Mouse (Mus musculus): ENCODE results near the gene Kcnj13. TPM values are rescaled to one million over a fixed set of nuclear protein-coding genes. Genes with fewer than 3 reads are reported as not detected.

Gene Kcnj13
- polyA plus RNA-seq, 1 experiment, result not detected

DNA sequence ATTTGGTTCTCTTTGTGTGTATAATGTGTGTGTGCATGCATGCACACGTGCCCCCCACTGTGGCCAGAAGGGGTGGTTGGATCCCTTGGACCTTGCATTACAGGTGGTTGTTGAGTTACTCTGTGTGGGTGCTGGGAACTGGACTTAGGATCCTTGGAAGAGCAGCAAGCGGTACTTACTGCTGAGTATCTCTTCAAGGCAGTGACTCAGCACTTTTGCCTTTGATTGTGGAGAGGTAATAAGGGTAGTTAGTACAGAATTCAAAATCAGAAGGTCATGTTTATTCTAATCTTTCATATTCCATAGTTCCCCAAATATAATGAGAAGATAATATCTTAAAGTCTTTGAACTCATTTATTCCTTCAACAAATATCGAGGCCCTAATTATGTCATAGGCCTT lies 13.4 kb downstream of the Kcnj13 start:
- TF ChIP-seq POLR2A (IDR thresholded peaks at IDR 0.05; ENCODE audit: low read depth, low read length) (no peak), CTCF (IDR thresholded peaks at IDR 0.05; ENCODE audit: borderline replicate concordance, insufficient read depth, low read length) (no peak)
- no peaks in the 10 kb centered on the region for H3K4me1 ChIP-seq (ENCODE audit: control insufficient read depth, insufficient read depth, low read length)
- no peak overlapping the region for H3K4me3 ChIP-seq (ENCODE audit: insufficient read depth, low read length)
- no peak overlapping the region for H3K27ac ChIP-seq (ENCODE audit: insufficient read depth, low read length)

- H3K27ac ChIP-seq (ENCODE audit: insufficient read depth, low read length), result no peak overlapping the region
- no peaks in the 10 kb centered on the region for H3K4me1 ChIP-seq (ENCODE audit: control insufficient read depth, insufficient read depth, low read length)
- no peak overlapping the region for H3K4me3 ChIP-seq (ENCODE audit: insufficient read depth, low read length)
- TF ChIP-seq CTCF (IDR thresholded peaks at IDR 0.05; ENCODE audit: borderline replicate concordance, insufficient read depth, low read length) (no peak), POLR2A (IDR thresholded peaks at IDR 0.05; ENCODE audit: low read depth, low read length) (no peak)
Observed at GRCm38 (mm10) chr1:87379919-87380318, 14.6 kb downstream of the Kcnj13 start.

DNA sequence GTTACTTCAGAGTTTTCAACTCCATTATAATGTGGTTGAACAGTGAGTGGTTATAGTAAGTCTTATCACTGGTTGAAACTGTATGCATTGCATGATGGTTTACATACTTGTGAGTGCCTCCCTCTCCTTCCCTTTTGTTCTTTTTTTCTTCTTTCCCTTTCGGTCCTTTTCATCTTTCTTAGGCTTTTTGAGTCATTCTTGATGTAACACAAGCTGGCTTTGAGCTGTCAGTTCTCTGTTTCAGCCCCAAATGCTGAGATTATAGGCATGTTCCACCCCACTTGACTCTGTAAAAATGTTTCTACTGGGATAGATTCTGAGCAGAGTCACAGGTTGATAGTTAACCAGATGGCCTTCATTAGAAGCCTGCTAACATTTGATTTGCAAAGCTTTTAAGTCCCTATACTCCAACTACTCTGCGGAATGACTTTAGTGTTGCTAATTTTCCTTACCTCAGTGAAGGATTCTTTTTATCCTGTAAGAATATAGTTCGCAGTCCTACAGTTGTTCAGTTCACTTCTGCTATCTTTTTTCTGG lies 16.4 kb downstream of the Kcnj13 start:
- Histone ChIP-seq H3K4me3 (ENCODE audit: insufficient read depth, low read length) (no peak overlapping the region), H3K4me1 (ENCODE audit: control insufficient read depth, insufficient read depth, low read length) (no peaks in the 10 kb centered on the region), H3K27ac (ENCODE audit: insufficient read depth, low read length) (no peak overlapping the region)
- TF ChIP-seq CTCF (IDR thresholded peaks at IDR 0.05; ENCODE audit: borderline replicate concordance, insufficient read depth, low read length) (no peak), POLR2A (IDR thresholded peaks at IDR 0.05; ENCODE audit: low read depth, low read length) (no peak)

DNA sequence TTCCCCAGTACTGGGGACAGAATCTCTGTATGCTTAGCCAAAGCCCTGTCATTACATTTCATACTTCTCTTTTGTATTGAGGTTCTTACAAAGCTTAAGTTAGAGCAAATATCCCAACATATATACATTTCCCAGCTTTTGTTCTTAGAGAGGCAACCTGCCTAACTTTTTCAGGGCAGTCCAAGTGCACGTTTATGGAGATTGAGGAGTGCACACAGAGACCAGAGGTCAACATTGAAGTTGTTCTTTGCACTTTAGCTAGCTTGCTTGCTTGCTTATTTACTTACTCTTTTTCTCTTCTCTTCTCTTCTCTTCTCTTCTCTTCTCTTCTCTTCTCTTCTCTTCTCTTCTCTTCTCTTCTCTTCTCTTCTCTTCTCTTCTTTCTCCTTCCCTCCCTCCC lies 34.3 kb downstream of the Kcnj13 start:
- H3K4me1 ChIP-seq (ENCODE audit: control insufficient read depth, insufficient read depth, low read length), result no peaks in the 10 kb centered on the region
- TF ChIP-seq POLR2A (IDR thresholded peaks at IDR 0.05; ENCODE audit: low read depth, low read length) (no peak), CTCF (IDR thresholded peaks at IDR 0.05; ENCODE audit: borderline replicate concordance, insufficient read depth, low read length) (no peak)

DNA sequence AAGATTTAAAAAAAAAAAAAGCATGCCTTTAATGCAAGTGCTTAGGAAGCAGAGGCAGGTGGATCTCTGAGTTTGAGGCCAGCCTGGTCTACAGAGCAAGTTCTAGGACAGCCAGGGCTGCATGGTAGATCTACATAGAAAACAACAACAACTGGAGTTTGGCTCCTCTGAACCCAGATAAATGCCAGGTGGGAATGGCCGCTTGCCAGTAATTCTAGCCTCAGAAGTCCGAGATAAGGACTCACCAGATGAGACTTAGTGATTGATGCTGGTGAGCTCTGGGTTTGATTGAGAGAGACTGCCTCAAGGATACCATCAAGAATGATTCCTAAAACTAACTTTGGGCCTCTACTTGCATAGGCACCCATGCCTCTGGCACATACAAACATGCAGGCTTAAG lies 44.0 kb downstream of the Kcnj13 start:
- Histone ChIP-seq H3K4me3 (ENCODE audit: insufficient read depth, low read length) (no peak overlapping the region), H3K4me1 (ENCODE audit: control insufficient read depth, insufficient read depth, low read length) (no peaks in the 10 kb centered on the region), H3K27ac (ENCODE audit: insufficient read depth, low read length) (no peak overlapping the region)
- TF ChIP-seq POLR2A (IDR thresholded peaks at IDR 0.05; ENCODE audit: low read depth, low read length) (no peak), CTCF (IDR thresholded peaks at IDR 0.05; ENCODE audit: borderline replicate concordance, insufficient read depth, low read length) (no peak)

More for the DNA sequence above, 34.3 kb downstream of the Kcnj13 start:
- no peak overlapping the region for H3K4me3 ChIP-seq (ENCODE audit: insufficient read depth, low read length)
- H3K27ac ChIP-seq (ENCODE audit: insufficient read depth, low read length), result no peak overlapping the region

Other genes starting within 250 kb of the Kcnj13 start
- gene Ecel1, start 238.2 kb downstream of the Kcnj13 start, polyA plus RNA-seq (2011; ENCODE audit: insufficient read length, low read depth, missing spikeins), result not detected in 2 replicates
- not detected in 2 replicates for gene Prss56, start 211.4 kb downstream of the Kcnj13 start, polyA plus RNA-seq (2011; ENCODE audit: insufficient read length, low read depth, missing spikeins)
- not detected in 2 replicates for gene Chrnd, start 204.1 kb downstream of the Kcnj13 start, polyA plus RNA-seq (2011; ENCODE audit: insufficient read length, low read depth, missing spikeins)
- gene Chrng, start 190.1 kb downstream of the Kcnj13 start, polyA plus RNA-seq (2011; ENCODE audit: insufficient read length, low read depth, missing spikeins), result not detected in 2 replicates
- gene Eif4e2, start 180.8 kb downstream of the Kcnj13 start, polyA plus RNA-seq (2011; ENCODE audit: insufficient read length, low read depth, missing spikeins), result 172 and 190 TPM in 2 replicates
- gene Efhd1, start 130.4 kb downstream of the Kcnj13 start, polyA plus RNA-seq (2011; ENCODE audit: insufficient read length, low read depth, missing spikeins), result 0.38 and 0.49 TPM in 2 replicates
- 76.1 and 82.9 TPM in 2 replicates for gene Gigyf2, start 67.7 kb downstream of the Kcnj13 start, polyA plus RNA-seq (2011; ENCODE audit: insufficient read length, low read depth, missing spikeins)
- not detected in 2 replicates for gene Snorc, start 75.5 kb upstream of the Kcnj13 start, polyA plus RNA-seq (2011; ENCODE audit: insufficient read length, low read depth, missing spikeins)
- gene Neu2, start 115.2 kb upstream of the Kcnj13 start, polyA plus RNA-seq (2011; ENCODE audit: insufficient read length, low read depth, missing spikeins), result not detected in 2 replicates
- 0.68 and 1.2 TPM in 2 replicates for gene Ngef, start 179.1 kb upstream of the Kcnj13 start, polyA plus RNA-seq (2011; ENCODE audit: insufficient read length, low read depth, missing spikeins)
- gene Inpp5d, start 225.6 kb upstream of the Kcnj13 start, polyA plus RNA-seq (2011; ENCODE audit: insufficient read length, low read depth, missing spikeins), result 1.6 TPM in 1 of 2 replicates, not detected in the other